Mouse (Mus musculus) neural tube, embryonic 10.5 days (tissue): ENCODE data around the gene Pik3cb.

Source experiments
- DNase-seq: peaks from one replicate; pipeline ENCODE4 v3.0.0-alpha.2; 2017; ENCODE audit warnings: low spot score; ENCODE audit errors: extremely low spot score

Gene Pik3cb

DNA sequence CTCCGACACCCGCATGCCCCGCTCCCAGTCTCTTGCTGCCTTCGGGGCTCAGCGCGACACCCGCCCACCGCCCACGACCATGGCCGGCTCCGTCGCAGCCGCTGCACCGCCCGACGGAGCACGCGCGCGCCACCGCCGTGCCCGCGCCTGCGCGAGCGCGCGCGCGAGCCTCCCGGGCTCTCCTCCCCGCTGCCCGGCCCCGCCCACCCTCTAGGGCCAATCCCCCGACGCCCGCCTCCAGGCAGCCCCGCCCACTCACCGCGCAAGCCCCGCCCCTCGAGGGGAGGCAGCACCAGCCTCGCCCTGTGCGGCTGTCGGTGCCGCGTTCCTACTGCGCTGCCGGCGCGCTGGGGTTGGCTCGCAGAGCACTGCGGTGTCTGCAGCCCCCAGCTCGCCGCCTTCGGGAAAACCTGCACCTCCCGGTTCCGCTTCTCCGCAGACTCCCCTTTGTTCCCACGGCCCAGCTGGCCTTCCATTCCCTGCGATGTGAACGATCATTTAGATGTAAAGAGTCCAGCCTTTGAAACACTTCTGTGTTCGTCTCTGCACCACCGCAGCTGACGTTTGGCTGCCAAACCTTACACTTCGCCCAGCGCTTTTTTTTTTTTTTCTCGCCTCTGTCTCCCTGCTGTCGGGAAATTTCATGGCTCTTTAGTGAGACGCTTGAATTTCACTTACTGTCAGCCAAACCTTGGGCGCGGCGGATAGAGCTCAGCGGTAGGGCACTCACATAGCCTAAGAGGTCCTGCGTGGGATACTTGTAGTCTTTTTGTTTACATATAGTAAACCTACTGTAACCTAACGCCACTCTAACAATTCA lies at the start of gene Pik3cb:
Gene Pik3cb (minus strand): TSS at position 559 of the 820 bp plus-strand sequence.
- peak; percentile 98 for DNase-seq

DNA sequence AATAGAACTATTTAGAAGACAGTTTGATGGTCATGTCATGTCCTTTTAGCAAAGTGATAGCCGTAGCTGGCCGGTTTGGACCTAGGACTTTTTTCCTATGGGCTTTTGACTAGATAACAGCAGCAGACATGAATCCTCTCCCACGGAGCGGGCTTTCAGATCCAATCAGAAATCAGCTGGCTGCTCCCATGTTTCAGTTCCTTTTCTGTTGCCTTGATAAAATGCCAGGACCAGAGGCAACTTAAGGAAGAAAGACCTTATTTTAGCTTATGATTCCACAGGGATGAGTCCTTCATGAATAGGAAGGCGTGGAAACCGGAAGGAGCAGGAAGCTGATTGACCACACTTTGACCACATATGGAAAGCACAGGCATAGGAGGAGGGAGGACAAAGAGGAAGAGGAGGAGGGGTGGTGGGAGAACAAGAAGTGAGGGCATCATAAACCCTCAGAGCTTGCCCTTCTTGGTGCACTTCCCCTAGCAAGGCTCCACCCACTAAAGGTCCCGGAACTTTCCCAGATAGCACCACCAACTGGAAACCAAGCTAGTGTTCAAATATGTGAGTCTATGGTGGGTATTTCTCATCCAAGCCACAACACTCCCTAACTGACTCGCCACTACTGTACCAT lies 42.7 kb upstream of the Pik3cb start:
- DNase-seq: no peak

DNA sequence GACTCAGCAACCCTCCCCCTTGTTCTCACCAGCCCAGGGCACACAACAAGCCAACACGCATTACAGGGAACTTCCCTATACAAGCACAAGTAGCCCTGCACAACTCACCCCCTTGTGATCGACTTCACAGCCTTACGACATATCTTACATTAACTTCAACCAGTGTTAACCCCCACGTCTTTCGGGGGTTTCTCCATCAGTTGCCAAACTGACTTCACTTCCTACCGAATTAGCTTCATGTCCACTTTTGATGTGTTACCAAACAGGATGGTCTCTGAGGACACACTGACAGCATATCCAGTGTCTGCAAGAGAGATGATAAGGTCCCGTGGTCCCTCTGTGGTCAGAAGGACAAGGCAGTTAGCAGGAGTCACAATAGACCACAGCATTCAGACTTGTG lies 41.7 kb upstream of the Pik3cb start:
- no peak for DNase-seq

DNA sequence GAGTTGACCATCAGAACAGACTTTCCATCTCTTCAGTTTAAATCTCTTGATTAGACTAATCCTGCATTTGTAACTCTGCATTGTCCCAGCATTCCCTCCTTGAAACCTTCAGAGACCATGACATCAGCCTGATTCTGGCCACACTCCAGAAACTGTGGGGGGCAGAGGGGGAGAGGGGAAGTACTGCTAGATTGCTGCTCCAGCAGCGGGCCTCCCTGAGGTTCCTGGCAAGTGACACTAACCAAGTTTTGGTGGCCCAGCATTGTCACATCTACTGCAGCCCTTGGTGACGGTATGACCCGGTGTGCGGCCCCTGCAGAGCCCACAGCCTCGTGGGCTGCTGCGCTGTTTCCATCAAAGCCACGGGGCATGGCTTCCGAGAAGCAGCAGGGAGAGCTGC lies 39.9 kb upstream of the Pik3cb start:
- DNase-seq: no peak

DNA sequence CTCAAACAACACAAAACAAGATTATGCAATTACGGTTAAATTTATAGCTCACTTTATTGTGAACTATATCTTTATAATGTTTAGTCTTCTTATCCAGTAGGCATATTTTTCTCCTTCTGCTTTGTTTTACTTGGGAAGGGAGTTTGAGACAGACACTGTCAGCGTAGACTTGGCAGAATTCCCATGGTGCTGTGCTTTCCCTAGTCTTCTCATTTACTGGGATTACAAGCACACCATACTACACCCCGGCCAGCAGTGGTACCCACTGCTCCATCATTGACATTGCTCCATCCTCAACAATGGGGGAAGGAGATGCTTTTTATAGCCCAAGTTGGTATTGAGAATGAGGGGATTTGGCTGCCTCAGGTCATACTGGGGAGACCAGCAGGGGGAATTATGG lies 38.3 kb upstream of the Pik3cb start:
- no peak for DNase-seq

DNA sequence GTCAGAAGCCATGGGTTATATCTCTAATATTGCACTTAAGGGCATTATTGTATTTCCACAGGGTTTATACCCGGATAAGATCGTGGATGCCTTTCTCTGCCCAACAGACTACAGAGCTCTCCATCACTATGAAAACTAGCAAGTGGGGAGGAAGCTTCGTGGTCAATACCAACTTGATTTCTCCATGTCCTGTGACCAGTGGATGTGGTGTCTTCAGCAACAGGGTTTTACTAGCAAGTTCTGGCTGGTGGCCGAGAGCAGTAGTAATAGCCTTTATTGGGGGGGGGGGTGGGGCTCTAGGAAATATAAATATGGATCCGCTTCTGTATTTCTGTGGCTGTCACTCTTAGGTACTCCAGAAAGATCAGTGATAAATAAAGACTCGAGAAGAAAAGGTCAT lies 35.4 kb upstream of the Pik3cb start:
- no peak for DNase-seq

DNA sequence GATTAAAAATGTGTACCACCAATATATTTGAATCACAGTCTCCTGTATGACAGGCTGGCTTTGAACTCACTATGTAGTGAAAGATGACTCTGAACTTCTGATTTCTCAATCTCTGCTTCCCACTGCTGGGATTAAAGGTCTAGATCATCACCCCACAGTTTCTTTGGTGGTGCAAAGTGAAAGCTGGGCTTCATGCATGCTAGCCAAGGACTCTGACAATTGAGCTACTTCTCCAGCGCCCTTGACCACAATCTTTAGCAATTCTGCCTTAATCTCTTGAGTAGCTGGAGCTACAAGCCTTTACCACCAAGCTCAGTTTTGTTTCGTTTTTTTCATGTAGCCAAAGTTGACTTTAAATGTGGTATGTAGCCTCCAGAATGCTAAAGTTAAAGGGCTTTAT lies 32.4 kb upstream of the Pik3cb start:
- DNase-seq: no peak

DNA sequence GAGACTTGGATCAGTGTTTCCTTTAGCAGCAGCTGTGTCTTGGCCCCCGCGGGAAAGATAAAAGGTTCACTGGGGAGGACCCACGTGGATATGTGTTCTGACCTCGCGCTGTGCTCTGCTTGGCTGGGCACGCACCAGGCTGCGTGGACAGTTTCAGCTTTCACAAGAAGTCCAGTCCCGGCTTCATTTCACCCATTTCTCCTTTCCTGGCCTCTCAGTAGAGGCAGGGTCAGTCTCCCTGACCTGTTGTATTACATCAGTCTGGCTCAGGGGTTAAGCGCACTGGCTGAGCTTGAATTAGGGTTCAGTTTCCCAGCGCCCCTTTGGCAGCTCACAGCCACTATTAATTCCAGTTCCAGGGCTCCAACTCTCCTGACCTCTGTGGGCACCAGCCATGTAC lies 30.8 kb upstream of the Pik3cb start:
- no peak for DNase-seq

DNA sequence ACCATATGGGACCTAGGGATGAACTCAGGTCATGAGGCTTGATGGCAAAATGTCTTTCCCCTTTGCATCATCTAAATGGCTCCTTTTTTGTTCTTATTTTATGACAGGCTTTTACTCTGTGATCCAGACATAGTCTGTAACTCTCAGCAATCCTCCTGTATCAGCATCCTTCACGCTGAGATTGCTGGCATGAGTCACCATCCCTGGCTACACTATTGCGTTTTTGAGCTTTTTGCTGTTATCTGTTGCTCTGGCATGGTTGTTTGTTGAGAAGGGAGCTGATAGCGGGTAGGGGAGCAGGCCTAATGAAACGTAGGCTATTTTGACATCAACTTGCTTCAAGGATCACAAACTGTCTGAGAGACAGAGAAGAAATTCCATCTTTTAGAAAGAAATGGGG lies 28.6 kb upstream of the Pik3cb start:
- DNase-seq: no peak

DNA sequence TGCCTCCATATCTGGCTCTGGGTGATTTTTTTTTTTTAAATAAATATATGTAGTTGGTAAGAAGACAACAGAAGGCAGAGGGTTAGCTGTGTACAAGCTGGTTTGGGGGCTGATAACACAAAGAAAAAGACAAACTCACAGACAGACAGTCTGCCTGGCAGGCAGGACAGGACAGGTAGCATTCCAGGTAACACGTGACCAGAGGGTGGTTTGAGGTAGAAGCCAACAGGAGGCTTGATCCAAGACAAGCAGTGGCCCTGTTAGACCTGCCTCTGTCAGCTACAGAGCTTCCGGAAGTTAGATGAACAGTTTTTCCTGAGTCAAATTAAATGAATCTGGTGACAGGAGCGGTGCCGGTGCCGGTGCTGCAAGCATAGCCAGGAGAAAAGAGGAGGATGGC lies 26.5 kb upstream of the Pik3cb start:
- DNase-seq: no peak

DNA sequence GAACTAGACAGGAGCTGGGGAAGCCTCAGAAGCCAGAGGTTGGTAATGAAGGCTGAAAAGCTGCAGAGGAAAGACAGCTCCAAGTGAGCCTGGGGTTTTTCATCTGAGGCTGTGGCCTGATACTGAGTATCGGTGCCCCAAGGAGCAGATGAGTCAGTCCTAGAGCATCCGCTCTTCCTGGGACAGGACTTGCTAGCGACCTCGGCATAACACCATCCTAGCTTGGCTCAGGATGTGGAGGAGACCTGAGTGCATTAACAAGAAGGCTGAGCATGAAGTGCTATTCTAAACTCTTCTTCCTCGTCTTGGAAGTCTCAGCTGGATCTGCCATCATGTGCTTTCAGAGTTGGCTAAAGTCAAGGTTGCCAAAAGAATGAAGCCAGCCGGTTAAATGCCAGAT lies 25.5 kb upstream of the Pik3cb start:
- no peak for DNase-seq

DNA sequence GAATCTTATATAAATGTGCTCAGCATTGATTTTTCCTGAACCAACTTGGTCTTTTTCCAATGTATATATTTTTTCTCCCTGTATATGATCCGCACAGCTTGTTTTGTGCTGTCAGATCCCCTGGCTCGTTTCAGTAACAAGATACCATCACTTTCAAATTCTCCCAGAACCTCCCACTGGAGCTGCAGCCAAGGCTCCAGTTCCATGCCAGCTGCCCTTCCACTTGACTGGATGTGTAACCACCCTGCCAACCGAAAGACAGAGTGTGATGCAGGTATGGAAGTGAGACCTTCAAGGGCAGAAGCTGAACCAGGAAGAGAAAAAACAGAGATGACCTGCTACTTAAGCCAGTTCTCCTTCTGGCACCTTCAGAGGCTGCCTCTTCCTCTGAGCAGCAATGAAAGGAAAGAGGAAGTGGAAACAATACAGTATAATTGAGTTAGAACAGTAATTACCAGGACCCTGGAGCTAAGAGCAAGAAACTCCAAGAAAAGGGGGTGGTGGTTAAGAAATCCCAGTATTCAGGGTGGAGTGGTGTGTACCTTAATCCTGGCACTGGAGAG lies 24.3 kb upstream of the Pik3cb start:
- no peak for DNase-seq

DNA sequence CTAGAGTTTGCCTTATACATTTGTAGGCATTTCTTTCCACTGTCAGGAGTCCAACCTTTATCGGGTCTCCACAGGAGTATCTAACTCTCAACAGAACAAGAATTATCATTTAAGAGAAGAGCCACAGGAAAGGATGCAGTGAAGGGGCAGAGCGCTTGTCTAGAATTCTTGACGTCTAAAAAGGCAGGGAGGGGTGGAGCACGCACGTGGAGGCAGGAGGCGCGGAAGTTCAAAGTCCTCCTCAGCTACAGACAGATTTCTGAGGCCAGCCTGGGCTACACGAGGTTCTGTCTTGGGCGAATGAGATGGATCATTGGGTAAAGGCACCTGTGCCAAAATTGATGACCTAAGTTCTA lies 23.7 kb upstream of the Pik3cb start:
- no peak for DNase-seq

DNA sequence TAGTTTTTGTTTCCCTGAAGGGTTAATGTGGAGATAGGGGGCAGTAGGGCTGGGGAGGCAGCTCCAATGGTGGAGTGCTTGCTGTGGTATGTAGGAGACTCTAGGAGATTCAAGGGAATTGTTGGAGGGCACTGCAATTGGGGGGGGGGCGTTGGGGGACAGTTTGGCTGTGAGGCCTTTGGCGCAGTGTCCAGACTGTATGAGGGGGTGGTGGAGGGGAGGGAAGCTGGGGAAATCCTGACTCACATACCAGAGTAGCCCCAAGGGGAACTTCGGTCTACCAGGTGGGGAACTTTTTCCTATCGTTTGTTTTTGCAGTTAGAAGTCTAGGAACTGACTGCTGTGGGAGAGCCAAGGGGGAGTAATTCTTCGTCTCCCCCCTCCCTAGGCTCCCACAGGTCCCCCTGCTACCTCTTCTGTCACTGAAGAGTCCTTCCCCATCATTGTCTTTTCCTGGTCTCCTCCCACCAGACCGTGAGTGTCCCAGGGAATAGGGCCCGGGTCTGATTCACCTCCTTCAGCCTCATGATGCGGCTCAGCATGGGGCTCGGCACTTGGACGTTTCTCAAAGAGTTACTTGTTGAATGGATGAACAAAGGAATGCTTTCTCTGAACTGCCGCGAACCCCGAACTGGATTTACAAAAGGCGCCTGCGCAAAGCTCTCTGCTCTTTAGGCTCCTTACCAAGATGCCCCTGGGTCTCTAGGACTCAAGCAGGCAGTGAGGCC lies 23.2 kb upstream of the Pik3cb start:
- peak; percentile 32 for DNase-seq

DNA sequence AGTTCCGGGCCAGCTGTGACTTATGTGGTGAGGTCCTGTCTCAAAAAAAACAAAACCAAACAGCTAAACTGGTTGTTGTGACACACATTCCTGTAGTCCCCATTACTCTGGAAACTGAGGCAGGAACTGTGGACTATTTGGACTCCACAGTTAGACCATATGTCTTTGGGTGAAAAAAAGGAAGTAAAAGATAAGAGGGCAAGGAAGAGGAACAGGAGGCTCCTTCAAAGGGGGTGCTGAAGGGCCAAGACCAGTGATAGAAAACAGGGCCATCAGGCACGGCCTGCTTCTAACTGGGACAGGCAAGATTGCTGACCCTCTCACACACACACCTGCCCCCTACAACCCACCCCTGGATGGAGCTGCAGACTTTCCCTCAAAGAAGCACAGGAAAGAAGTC lies 22.4 kb upstream of the Pik3cb start:
- DNase-seq: no peak

DNA sequence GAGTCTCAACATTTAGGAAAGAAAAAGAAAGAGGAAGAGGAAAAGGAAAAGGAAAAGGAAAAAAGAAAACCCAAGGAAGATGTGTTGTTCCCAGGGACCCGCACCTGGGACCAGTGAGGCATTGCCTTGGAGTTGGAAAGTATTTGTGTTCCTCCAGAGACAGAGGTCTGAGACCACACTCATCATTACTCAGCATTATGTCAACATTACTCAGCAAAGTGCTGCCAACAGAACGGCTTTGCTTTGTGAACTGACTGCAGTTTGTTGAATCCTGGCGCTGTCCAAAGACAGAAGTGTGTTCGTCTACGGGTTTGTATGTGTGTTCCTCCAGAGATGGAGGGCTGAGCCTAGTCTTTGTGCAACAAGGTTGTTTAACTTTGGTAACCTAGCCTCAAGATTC lies 20.4 kb upstream of the Pik3cb start:
- no peak for DNase-seq

DNA sequence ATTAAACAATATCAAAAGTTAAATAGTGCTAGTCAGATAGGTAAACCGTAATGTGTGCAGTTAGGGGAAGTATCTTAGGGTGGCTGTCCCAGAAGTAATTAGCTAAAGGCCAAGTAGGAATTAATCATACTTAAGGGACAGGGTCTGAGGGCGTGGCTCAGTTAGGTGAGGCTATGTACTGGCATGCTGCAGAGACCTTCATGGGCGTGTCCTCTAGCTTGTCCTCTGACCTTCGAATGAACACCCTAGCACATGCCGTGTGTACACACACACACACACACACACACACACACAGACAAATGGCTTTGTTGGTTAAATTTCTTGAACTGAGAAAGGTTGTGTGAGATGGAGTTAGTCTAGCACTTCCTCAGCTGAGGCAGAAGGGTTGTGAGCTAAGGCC lies 19.5 kb upstream of the Pik3cb start:
- DNase-seq: no peak

DNA sequence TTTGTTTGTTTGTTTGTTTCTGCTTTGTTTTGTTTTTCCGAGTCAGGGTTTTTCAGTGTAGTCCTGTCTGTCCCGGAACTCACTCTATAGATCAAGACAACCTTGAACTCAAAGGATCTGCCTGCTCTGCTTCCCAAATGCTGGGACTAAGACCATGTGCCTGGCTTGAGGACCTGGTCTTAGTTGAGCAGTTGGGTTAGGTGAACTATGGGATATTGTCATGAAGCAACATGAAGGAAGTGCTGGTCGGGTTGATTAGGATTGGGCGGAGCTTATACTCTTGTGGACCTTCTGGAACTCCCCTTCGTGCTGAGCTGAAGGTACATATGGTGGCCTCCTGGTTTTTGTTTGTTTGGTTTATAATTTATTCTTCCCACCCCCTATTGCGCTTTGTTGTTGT lies 18.3 kb upstream of the Pik3cb start:
- DNase-seq: no peak

DNA sequence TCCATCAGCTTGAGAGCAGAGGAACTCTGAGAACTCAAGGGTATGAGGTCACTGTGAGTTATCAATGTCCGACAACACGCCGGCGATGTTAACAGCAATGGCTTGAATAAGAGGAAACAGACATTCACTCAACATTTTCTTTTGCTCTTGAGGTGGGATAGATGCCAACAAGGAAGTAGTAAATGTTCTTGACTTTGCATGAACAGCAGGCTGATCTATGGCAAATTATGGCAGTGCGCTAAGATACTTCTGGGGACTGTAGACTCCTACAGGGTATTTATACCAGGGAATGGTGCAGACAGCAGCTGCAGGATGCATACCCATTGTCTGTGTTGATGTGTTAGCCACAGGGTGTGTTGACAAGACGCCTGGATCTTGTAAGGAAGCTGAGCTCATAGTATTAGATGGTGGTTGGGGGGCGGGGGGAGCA lies 17.8 kb upstream of the Pik3cb start:
- no peak for DNase-seq

DNA sequence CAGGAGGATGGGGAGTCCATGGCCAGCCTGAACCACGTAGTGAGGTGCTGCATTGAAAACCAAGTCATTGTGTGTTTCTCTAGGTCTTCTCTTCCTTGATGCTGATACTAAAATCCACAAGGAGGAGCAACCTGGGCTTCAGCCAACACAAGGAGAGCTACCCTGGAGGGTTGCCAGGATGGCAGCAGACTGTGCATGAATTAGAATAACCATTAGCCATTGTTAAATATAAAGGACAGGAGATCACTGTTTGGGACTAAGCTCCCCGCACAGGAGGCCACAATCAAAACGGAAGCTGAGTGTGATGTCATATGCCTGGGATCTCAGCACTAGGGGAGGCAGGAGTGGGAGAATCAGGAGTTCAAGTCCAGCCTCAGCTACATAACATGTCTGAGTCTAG lies 13.2 kb upstream of the Pik3cb start:
- DNase-seq: no peak

DNA sequence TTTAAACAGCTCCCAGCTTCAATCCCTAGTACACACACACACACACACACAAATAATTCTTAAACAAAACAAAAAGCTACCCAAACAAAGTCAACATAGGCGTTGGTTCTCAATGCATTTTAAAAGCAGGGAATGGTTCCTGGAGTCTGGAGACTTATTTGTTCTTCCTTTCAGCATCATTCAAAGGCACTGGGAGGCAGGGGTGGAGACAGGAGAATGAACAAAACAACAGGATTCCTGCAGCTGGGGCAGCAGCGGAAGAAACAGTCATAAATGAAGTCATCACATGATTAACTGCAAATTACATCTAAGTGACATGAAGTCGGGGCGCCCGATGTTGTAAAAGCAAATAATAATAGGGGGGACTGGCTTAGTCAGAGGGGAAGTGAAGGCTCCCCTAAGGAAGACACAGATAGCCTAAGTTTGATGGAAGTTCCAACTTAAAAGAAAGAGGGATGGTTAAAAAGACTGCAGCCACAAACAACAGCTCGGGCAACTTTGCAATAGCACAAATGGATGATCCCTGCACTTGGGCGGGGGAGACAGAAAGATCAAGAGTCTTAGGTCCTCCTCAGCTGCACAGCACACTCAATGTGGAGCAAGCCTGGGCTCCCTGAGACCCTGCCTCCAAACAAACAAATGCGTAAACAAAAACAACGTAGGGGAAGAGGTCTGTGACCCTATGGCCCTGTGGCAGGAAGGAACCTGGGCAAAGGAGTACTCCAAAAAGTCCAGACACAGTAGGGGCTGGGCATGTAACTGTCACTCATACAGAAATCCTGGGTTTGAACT lies 12.5 kb upstream of the Pik3cb start:
- no peak for DNase-seq
